Mouse (Mus musculus) thymus, postnatal 0 days (tissue): Measurements from ENCODE around the gene Prr3. TPM values are rescaled to one million over a fixed set of nuclear protein-coding genes. Genes with fewer than 3 reads are reported as not detected.
A peak's percentile ranks its signal among the peaks of the same experiment; 100 is the strongest.
"Not testable (repeated sequence)": the region's sequence is repeated elsewhere in the genome, so short reads cannot be mapped to it uniquely, and the experiment has no call there.

Source experiments
- DNase-seq: peaks from one replicate; pipeline ENCODE4 v3.0.0-alpha.2; 2015; ENCODE audit warnings: low spot score
- polyA plus RNA-seq: library from polyadenylated mRNA; unstranded; fragments of >200 nt; fragmentation: Nextera tagmentation; extraction: Ambion mirVana; gene quantifications from 2 replicates; pipeline ENCODE4 v1.2.1, GENCODE M21; 2015

Gene Prr3
- polyA plus RNA-seq, 1 experiment from 2014 or later = 22.0 TPM

- DNase-seq = peak; percentile 96
Measured at GRCm38 (mm10) chr17:35999356-35999755, 19.3 kb upstream of the Prr3 start.

- peak; percentile 53 for DNase-seq
Measured at GRCm38 (mm10) chr17:35998545-35999305, 18.7 kb upstream of the Prr3 start.

GRCm38 (mm10) chr17:35997713-35998510 is 17.9 kb upstream of the Prr3 start:
- peak; percentile 41 for DNase-seq

- peak; percentile 98 for DNase-seq
Measured at GRCm38 (mm10) chr17:35996949-35997348, 16.9 kb upstream of the Prr3 start.

GRCm38 (mm10) chr17:35994879-35995240 is 14.8 kb upstream of the Prr3 start:
- peak; percentile 14 for DNase-seq

- DNase-seq = peak; percentile 79
Measured at GRCm38 (mm10) chr17:35994175-35994878, 14.3 kb upstream of the Prr3 start.

GRCm38 (mm10) chr17:35993675-35994074 is 13.6 kb upstream of the Prr3 start:
- DNase-seq = peak; percentile 92

GRCm38 (mm10) chr17:35991781-35992180 is 11.7 kb upstream of the Prr3 start:
- DNase-seq = no peak

- no peak for DNase-seq
Measured at GRCm38 (mm10) chr17:35981776-35982175, 1.7 kb upstream of the Prr3 start.

GRCm38 (mm10) chr17:35980363-35980754 is 323 bp upstream of the Prr3 start:
- no peak for DNase-seq

- peak; percentile 69 for DNase-seq
Measured at GRCm38 (mm10) chr17:35978811-35979400, 1.1 kb downstream of the Prr3 start.

- DNase-seq = no peak
Measured at GRCm38 (mm10) chr17:35972131-35972530, 7.9 kb downstream of the Prr3 start.

GRCm38 (mm10) chr17:35969418-35970389 is 10.3 kb downstream of the Prr3 start, which contains the start of gene Abcf1:
TSS of gene Abcf1 (minus strand) at chr17:35969761.
- DNase-seq = peak; percentile 98

- DNase-seq = no peak
Measured at GRCm38 (mm10) chr17:35967621-35968020, 12.4 kb downstream of the Prr3 start.

GRCm38 (mm10) chr17:35963279-35963678 is 16.8 kb downstream of the Prr3 start:
- DNase-seq = no peak

GRCm38 (mm10) chr17:35958533-35959223 is 21.4 kb downstream of the Prr3 start:
- no peak for DNase-seq

- no peak for DNase-seq
Measured at GRCm38 (mm10) chr17:35954665-35955064, 25.4 kb downstream of the Prr3 start.

GRCm38 (mm10) chr17:35952559-35952958 is 27.5 kb downstream of the Prr3 start:
- DNase-seq = not testable (repeated sequence)

GRCm38 (mm10) chr17:35950946-35951345 is 29.1 kb downstream of the Prr3 start:
- DNase-seq = not testable (repeated sequence)

- DNase-seq = no peak
Measured at GRCm38 (mm10) chr17:35939941-35940340, 40.1 kb downstream of the Prr3 start.
